Mouse (Mus musculus) G1E (cell line): ENCODE data around the gene Tcerg1l.

Experiments used
- CTCF ChIP-seq: IDR thresholded peaks from 2 replicates; pipeline ENCODE4 v1.5.1; 2012; ENCODE audit warnings: low read depth, low read length, inconsistent platforms, mixed read lengths
- GATA2 ChIP-seq: IDR thresholded peaks from 2 replicates; pipeline ENCODE4 v1.6.1; 2012; ENCODE audit warnings: low read depth, low read length, inconsistent platforms, borderline replicate concordance
- TAL1 ChIP-seq: conservative IDR thresholded peaks from 2 replicates; pipeline ENCODE4 v1.6.1; 2012; ENCODE audit warnings: low read depth, low read length, inconsistent platforms, mixed read lengths

- no peak for TF ChIP-seq TAL1
- TF ChIP-seq CTCF: no peak
- TF ChIP-seq GATA2: no peak
Measured at GRCm38 (mm10) chr7:138400506-138401272, 3.2 kb upstream of the Tcerg1l start.
